Mouse (Mus musculus) C2C12 (cell line): Measurements from ENCODE around the gene Tnpo3. TPM values are rescaled to one million over a fixed set of nuclear protein-coding genes. Genes with fewer than 3 reads are reported as not detected.

ENCODE experiments used
- H3K27me3 ChIP-seq: one replicate; pipeline ENCODE4 v1.6.1; 2011; ENCODE audit not compliant: control insufficient read depth, insufficient read depth, insufficient read length
- H3K36me3 ChIP-seq: one replicate; pipeline ENCODE4 v1.6.1; 2011; ENCODE audit not compliant: control insufficient read depth, insufficient read depth
- H3K4me3 ChIP-seq: one replicate; pipeline ENCODE4 v1.5.1; 2011; ENCODE audit warnings: mild to moderate bottlenecking, control low read depth; ENCODE audit not compliant: poor library complexity, insufficient read depth, severe bottlenecking
- H3K79me2 ChIP-seq: one replicate; pipeline ENCODE4 v1.6.1; 2011; ENCODE audit not compliant: control insufficient read depth, insufficient read depth
- H3K79me3 ChIP-seq: one replicate; pipeline ENCODE4 v1.6.1; 2011; ENCODE audit warnings: low read depth, control low read depth
- H3ac ChIP-seq: one replicate; pipeline ENCODE3; 2011; ENCODE audit warnings: low read depth; ENCODE audit not compliant: control insufficient read depth, insufficient read length
- CEBPB ChIP-seq: IDR thresholded peaks from one replicate; pipeline ENCODE4 v1.6.1; 2011; ENCODE audit warnings: low read depth, mild to moderate bottlenecking, control low read depth, moderate library complexity
- CTCF ChIP-seq: IDR thresholded peaks from one replicate; pipeline ENCODE4 v1.5.1; 2011; ENCODE audit not compliant: control insufficient read depth, insufficient read depth, insufficient read length
- FOSL1 ChIP-seq: IDR thresholded peaks from one replicate; pipeline ENCODE4 v1.8.0; 2011; ENCODE audit warnings: mild to moderate bottlenecking, low read length; ENCODE audit not compliant: poor library complexity, insufficient read depth, severe bottlenecking
- MAX ChIP-seq: IDR thresholded peaks from one replicate; pipeline ENCODE4 v1.6.1; 2011; ENCODE audit warnings: mild to moderate bottlenecking, control low read depth
- MYOD1 ChIP-seq: IDR thresholded peaks from one replicate; pipeline ENCODE4 v1.6.1; 2011; ENCODE audit warnings: low read depth; ENCODE audit not compliant: control insufficient read depth, insufficient read length
- MYOG ChIP-seq: IDR thresholded peaks from one replicate; pipeline ENCODE4 v1.6.1; 2011; ENCODE audit not compliant: control insufficient read depth, insufficient read length; ENCODE audit errors: extremely low read depth
- USF1 ChIP-seq: IDR thresholded peaks from one replicate; pipeline ENCODE4 v1.6.1; 2011; ENCODE audit warnings: low read depth, mild to moderate bottlenecking, control low read depth, moderate library complexity
- polyA plus RNA-seq: library from polyadenylated mRNA; unstranded; fragments of >200 nt; fragmentation: generic; extraction: Trizol; gene quantifications from one replicate; pipeline ENCODE4 v1.2.1, GENCODE M21; 2012; ENCODE audit warnings: missing spikeins

Gene Tnpo3
- polyA plus RNA-seq, 1 experiment, result 29.4 TPM

- no peaks in the 10 kb centered on the region for H3K36me3 ChIP-seq
- no peak overlapping the region for H3ac ChIP-seq
- H3K4me3 ChIP-seq, result no peak overlapping the region
- TF ChIP-seq CTCF (no peak), MYOG (no peak), MAX (no peak), FOSL1 (no peak), USF1 (no peak), MYOD1 (no peak), CEBPB (no peak)
- peaks cover 4% of the 10 kb centered on the region for H3K27me3 ChIP-seq
- no peaks in the 10 kb centered on the region for H3K79me2 ChIP-seq
- H3K79me3 ChIP-seq, result no peaks in the 10 kb centered on the region
Measured at GRCm38 (mm10) chr6:29641816-29642215, 32.1 kb upstream of the Tnpo3 start.

GRCm38 (mm10) chr6:29639580-29640419, 30.1 kb upstream of the Tnpo3 start:
- Histone ChIP-seq H3ac (no peak overlapping the region), H3K79me2 (no peaks in the 10 kb centered on the region), H3K79me3 (no peaks in the 10 kb centered on the region), H3K27me3 (peaks cover 4% of the 10 kb centered on the region), H3K36me3 (no peaks in the 10 kb centered on the region), H3K4me3 (no peak overlapping the region)
- no peak for TF ChIP-seq MYOG
- no peak for TF ChIP-seq MAX
- TF ChIP-seq USF1, result no peak
- no peak for TF ChIP-seq FOSL1
- no peak for TF ChIP-seq CEBPB
- TF ChIP-seq MYOD1, result no peak
- TF ChIP-seq CTCF, result no peak

GRCm38 (mm10) chr6:29638844-29639460, 29.3 kb upstream of the Tnpo3 start:
- no peaks in the 10 kb centered on the region for H3K36me3 ChIP-seq
- H3K4me3 ChIP-seq, result no peak overlapping the region
- TF ChIP-seq USF1, result no peak
- no peak for TF ChIP-seq MAX
- no peak for TF ChIP-seq CEBPB
- no peak for TF ChIP-seq MYOG
- TF ChIP-seq CTCF, result no peak
- TF ChIP-seq FOSL1, result no peak
- no peak for TF ChIP-seq MYOD1
- H3K79me2 ChIP-seq, result no peaks in the 10 kb centered on the region
- no peaks in the 10 kb centered on the region for H3K79me3 ChIP-seq
- no peak overlapping the region for H3ac ChIP-seq
- H3K27me3 ChIP-seq, result peaks cover 7% of the 10 kb centered on the region

- Histone ChIP-seq H3K27me3 (peaks cover 15% of the 10 kb centered on the region), H3ac (no peak overlapping the region), H3K36me3 (no peaks in the 10 kb centered on the region), H3K79me2 (no peaks in the 10 kb centered on the region), H3K79me3 (no peaks in the 10 kb centered on the region), H3K4me3 (no peak overlapping the region)
- TF ChIP-seq CTCF (no peak), USF1 (no peak), MYOG (no peak), FOSL1 (no peak), CEBPB (no peak), MYOD1 (no peak), MAX (no peak)
Measured at GRCm38 (mm10) chr6:29637397-29638373, 28.0 kb upstream of the Tnpo3 start.
